Mouse (Mus musculus) midbrain, embryonic 11.5 days (tissue): ENCODE data around the gene Ttc23l. TPM values are rescaled to one million over a fixed set of nuclear protein-coding genes. Genes with fewer than 3 reads are reported as not detected.
A peak's percentile ranks its signal among the peaks of the same experiment; 100 is the strongest.
"Not testable (repeated sequence)": the region's sequence is repeated elsewhere in the genome, so short reads cannot be mapped to it uniquely, and the experiment has no call there.

Source experiments
- ATAC-seq: fragments of 200-750 bp; cut with Nextera tagmentation; 2 replicates; pipeline ENCODE4 v1.8.0; 2017; ENCODE audit warnings: moderate TSS enrichment, moderate library complexity; ENCODE audit not compliant: low FRiP score
- DNase-seq: peaks from one replicate; pipeline ENCODE4 v3.0.0; 2015; ENCODE audit warnings: low spot score; ENCODE audit errors: missing footprints
- H3K27ac ChIP-seq: fragments of 300-500 bp; sonication (generic); 2 replicates; pipeline ENCODE4 v1.5.1; 2014; ENCODE audit warnings: low read depth, low read length
- H3K27me3 ChIP-seq: fragments of 300-500 bp; sonication (generic); 2 replicates; pipeline ENCODE4 v1.6.1; 2014; ENCODE audit warnings: mild to moderate bottlenecking, low read length, moderate library complexity, mixed read lengths; ENCODE audit not compliant: control insufficient read depth, insufficient read depth
- H3K36me3 ChIP-seq: fragments of 300-500 bp; sonication (generic); 2 replicates; pipeline ENCODE4 v1.6.1; 2014; ENCODE audit warnings: mild to moderate bottlenecking, low read length, moderate library complexity, mixed read lengths; ENCODE audit not compliant: control insufficient read depth, insufficient read depth
- H3K4me1 ChIP-seq: fragments of 300-500 bp; sonication (generic); 2 replicates; pipeline ENCODE4 v1.6.1; 2014; ENCODE audit warnings: low read length; ENCODE audit not compliant: control insufficient read depth, insufficient read depth
- H3K4me2 ChIP-seq: fragments of 300-500 bp; sonication (generic); 2 replicates; pipeline ENCODE4 v1.6.1; 2014; ENCODE audit warnings: mild to moderate bottlenecking, moderate library complexity
- H3K4me3 ChIP-seq: fragments of 300-500 bp; sonication (generic); 2 replicates; pipeline ENCODE4 v1.5.1; 2014; ENCODE audit warnings: low read depth, low read length
- H3K9ac ChIP-seq: fragments of 300-500 bp; sonication (generic); 2 replicates; pipeline ENCODE4 v1.6.1; 2014; ENCODE audit warnings: low read length
- H3K9me3 ChIP-seq: fragments of 300-500 bp; sonication (generic); 2 replicates; pipeline ENCODE4 v1.6.1; 2016; ENCODE audit warnings: low read length; ENCODE audit not compliant: control insufficient read depth
- WGBS: fragments of 180-500 bp; shearing (Covaris S2); extraction: QIAGEN DNeasy Blood & Tissue Kit; methylation state at CpG from one replicate; pipeline ENCODE4 v1.1.7; 2014; 5-methylcytosine and 5-hydroxymethylcytosine counted together
- polyA plus RNA-seq: library from polyadenylated mRNA; unstranded; fragments of >200 nt; fragmentation: Nextera tagmentation; extraction: Ambion mirVana; gene quantifications from 2 replicates; pipeline ENCODE4 v1.2.1, GENCODE M21; 2014

Ttc23l gene
- polyA plus RNA-seq, 1 experiment from 2014 or later, result not detected

DNA sequence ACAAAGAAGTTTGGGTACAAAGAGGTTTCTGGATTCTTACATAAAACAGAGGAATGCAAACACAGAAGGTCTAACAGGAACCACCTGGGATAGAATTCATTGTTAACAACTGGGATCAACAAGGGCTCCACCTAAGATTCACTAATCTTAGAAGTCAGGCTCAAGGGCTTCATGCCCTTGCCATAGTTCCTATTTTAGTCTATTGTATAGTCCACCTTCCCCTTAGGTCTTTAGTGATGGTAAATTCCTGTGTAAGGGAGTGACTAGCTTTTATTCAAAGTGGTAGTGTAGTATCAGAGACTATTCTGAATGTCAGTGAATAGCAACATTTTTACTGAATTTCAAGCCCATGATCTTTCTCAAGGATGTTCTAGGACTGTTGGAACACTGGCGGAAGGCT is 61.8 kb downstream of the Ttc23l start:
- 100% methylated on average over 1 of the region's 1 CpGs for WGBS
- H3K9me3 ChIP-seq, H3K9ac ChIP-seq, H3K4me1 ChIP-seq, ATAC-seq, H3K27ac ChIP-seq, H3K4me2 ChIP-seq, H3K27me3 ChIP-seq, DNase-seq, H3K4me3 ChIP-seq, H3K36me3 ChIP-seq: not testable (repeated sequence)

DNA sequence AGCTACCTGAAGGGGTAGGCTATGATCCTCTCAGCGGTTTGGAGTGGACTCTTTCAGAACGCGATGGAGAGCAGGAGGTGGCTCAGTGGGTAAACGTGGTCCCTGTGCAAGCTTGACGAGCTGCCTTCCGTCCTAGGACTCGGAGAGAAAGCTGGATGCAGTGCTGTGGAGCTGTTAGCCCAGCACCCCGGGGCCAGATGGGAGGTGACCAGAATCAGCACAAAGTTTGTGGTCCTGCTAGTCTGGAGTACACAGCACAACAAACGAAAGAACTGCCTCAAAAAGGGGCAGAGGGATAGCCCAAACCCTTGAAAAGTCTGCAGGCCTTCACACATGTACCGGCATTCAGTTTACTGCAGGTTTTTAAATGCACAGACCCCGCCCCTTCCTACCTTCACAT is 62.5 kb downstream of the Ttc23l start:
- WGBS, result 94% methylated on average over 11 of the region's 11 CpGs
- DNase-seq, result no peak
- H3K27me3 ChIP-seq, result no peaks in the 10 kb centered on the region
- H3K4me1 ChIP-seq, result no peaks in the 10 kb centered on the region
- H3K4me3 ChIP-seq, result no peak overlapping the region
- no peak for ATAC-seq
- H3K9ac ChIP-seq, result no peak overlapping the region
- no peak overlapping the region for H3K4me2 ChIP-seq
- H3K27ac ChIP-seq, result no peak overlapping the region
- no peaks in the 10 kb centered on the region for H3K9me3 ChIP-seq
- no peaks in the 10 kb centered on the region for H3K36me3 ChIP-seq

DNA sequence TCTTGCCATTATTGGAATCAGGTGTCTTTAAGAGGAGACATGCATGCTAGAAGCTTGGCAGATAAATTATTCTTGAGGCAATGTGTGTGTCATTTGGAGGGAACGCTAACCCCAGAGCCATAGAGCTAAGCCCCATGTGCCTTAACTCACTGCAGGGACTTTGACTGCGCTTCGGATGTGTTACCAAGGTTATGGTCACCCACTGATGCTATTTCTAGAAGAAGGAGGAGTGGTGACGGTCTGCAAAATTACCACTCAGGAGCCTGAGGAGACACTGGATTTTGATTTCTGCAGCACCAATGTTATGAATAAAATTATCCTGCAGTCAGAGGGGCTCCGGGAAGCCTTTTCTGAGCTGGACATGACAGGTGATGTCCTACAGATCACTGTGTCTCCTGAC is 68.4 kb downstream of the Ttc23l start:
- WGBS, result 94% methylated on average over 5 of the region's 5 CpGs
- H3K36me3 ChIP-seq, result no peaks in the 10 kb centered on the region
- no peak overlapping the region for H3K9ac ChIP-seq
- no peak overlapping the region for H3K27ac ChIP-seq
- H3K9me3 ChIP-seq, result no peaks in the 10 kb centered on the region
- H3K4me3 ChIP-seq, result no peak overlapping the region
- no peak overlapping the region for H3K4me2 ChIP-seq
- DNase-seq, result no peak
- ATAC-seq, result no peak
- peaks cover 4% of the 10 kb centered on the region for H3K4me1 ChIP-seq
- no peaks in the 10 kb centered on the region for H3K27me3 ChIP-seq

DNA sequence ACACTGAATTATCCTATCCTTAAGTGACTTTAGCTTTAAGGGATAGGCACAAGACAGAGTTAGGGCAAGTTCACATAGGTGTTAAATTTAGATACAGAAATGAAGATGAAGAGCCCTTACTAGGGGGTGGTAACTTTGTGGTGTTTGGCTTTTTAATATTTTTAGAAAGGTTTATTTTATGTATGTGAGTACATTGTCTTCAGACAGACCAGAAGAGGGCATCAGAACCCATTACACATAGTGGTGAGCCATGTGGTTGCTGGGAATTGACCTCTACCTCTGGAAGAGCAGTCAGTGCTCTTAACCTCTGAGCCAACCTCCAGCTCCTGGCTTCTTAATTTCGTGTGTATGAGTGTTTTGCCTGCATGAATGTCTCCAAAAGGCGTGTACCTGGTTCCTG is 71.2 kb downstream of the Ttc23l start:
- H3K9ac ChIP-seq, result peak overlapping the region; percentile 9; the same call in 1 of the 2 replicates
- 70% methylated on average over 2 of the region's 2 CpGs for WGBS
- DNase-seq, result no peak

DNA sequence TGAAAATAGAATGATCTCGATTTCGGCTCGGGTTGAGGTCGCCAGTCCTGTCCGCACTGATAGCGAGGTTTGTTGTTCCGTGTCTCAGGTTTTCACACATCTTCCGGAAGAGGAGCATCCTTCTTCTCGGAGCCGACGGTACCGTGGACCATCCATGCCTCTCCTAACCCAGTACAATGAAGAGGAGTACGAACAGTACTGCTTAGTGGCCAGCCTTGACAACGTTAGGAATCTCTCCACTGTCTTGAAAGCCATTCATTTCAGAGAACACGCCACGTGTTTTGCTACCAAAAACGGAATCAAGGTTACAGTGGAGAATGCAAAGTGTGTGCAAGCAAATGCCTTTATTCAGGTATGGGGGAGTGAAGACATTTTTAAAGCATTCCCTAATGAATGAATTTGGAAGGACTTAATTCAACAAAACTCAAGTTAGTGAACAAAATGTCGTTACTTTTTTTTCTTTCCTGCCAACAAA is 72.1 kb downstream of the Ttc23l start:
- Histone ChIP-seq H3K4me2 (peak overlapping the region; percentile 60), H3K9me3 (no peaks in the 10 kb centered on the region), H3K27me3 (no peaks in the 10 kb centered on the region), H3K4me1 (peaks cover 14% of the 10 kb centered on the region), H3K36me3 (peaks cover 2% of the 10 kb centered on the region; the same call in 1 of the 2 replicates), H3K4me3 (peak overlapping the region; percentile 90), H3K9ac (peak overlapping the region; percentile 83), H3K27ac (peak overlapping the region; percentile 54; the same call in 1 of the 2 replicates)
- ATAC-seq (peak; percentile 61), DNase-seq (no peak)
- 1% methylated on average over 18 of the region's 18 CpGs for WGBS

More for the DNA sequence above, 71.2 kb downstream of the Ttc23l start:
- Histone ChIP-seq H3K4me1 (peaks cover 14% of the 10 kb centered on the region), H3K36me3 (peaks cover 2% of the 10 kb centered on the region; the same call in 1 of the 2 replicates), H3K27me3 (no peaks in the 10 kb centered on the region), H3K4me3 (peak overlapping the region; percentile 90; the same call in 1 of the 2 replicates), H3K4me2 (peak overlapping the region; percentile 60), H3K9me3 (no peaks in the 10 kb centered on the region), H3K27ac (no peak overlapping the region)
- no peak for ATAC-seq

DNA sequence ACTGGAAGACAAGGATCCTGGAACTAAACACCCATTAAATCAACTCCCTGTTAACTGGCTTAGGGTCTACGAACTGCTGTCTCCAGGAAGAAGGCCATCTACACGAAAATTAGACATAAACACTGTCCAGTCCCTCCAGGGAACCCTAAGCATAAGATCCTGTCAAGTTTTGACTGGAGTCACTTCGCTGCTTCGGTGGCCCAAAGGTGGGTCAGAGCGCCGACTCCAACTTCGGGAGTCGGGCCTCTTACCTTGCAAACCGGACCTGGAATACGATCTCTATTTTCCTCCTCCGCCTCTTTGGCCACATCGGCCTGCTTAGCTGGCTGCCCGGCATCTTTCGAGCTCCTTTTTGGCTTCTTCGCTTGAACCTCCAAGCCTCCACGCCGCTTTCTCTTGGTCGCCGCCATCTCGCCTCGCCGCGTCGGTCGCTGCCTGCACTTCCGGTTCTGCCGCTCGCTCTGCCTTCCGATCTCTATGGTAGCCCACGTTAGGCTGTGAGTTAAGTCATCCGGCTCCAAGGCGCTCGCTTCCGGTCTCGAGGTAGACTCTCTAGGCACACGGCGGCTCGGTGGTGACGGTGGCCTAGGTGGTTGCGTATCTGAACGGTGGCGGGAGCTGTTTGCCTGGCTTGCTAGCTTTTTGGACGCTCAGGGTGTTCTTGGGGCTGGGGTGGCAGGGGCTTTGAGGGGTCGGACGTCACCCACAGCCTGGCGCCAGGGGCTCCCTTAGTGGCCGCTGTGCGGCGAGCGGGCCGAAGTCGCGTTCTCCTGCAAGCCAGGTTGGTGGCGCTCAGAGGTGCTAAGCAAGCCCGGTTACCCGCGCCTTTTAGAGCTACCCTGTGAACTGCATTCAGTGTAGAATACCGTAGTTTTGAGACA is 72.7 kb downstream of the Ttc23l start, which contains the start of the genes Brix1 and Rad1:
Brix1 (minus strand) TSS at position 464 of the 881 bp plus-strand sequence.
Rad1 (plus strand) TSS at position 535 of the 881 bp plus-strand sequence.
- Histone ChIP-seq H3K27ac (peak within 1 kb of the TSS; percentile 54; the same call in 1 of the 2 replicates), H3K4me2 (peak within 1 kb of the TSS; percentile 61), H3K9me3 (no peaks in the 10 kb centered on the region), H3K27me3 (no peaks in the 10 kb centered on the region), H3K4me1 (peaks cover 14% of the 10 kb centered on the region), H3K9ac (peak within 1 kb of the TSS; percentile 84), H3K4me3 (peak within 1 kb of the TSS; percentile 90), H3K36me3 (peaks cover 2% of the 10 kb centered on the region; the same call in 1 of the 2 replicates)
- DNase-seq (peak; percentile 98), ATAC-seq (peak; percentile 100)
- WGBS, result under 1% methylated on average over 58 of the region's 58 CpGs

DNA sequence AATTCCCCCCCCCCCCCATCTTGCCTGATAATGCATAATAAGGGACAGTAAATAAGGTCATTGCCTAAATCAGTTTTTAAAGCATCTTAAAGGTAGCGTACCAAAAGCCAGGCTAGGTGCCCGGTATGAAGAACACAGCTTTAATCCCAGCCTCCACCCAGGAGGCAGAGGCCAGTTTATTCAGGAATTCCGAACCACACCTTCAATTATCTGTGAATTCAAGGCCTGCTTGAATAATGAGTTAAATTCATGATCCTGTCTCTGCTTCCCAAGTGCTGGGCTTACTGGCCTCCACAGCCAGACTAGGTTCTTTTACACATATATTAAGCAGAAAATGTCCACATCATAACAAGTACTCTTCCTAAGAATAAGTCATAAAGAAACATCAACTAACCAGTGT is 87.5 kb downstream of the Ttc23l start:
- DNase-seq (no peak), ATAC-seq (peak; percentile 47; the same call in 1 of the 2 replicates)
- peaks cover 7% of the 10 kb centered on the region for H3K4me1 ChIP-seq
- H3K9me3 ChIP-seq, result no peaks in the 10 kb centered on the region
- H3K9ac ChIP-seq, result peak overlapping the region; percentile 87
- no peaks in the 10 kb centered on the region for H3K27me3 ChIP-seq
- H3K27ac ChIP-seq, result no peak overlapping the region
- H3K36me3 ChIP-seq, result peaks cover 5% of the 10 kb centered on the region; the same call in 1 of the 2 replicates
- WGBS, result 17% methylated on average over 3 of the region's 3 CpGs
- peak overlapping the region; percentile 65 for H3K4me2 ChIP-seq
- H3K4me3 ChIP-seq, result peak overlapping the region; percentile 82

DNA sequence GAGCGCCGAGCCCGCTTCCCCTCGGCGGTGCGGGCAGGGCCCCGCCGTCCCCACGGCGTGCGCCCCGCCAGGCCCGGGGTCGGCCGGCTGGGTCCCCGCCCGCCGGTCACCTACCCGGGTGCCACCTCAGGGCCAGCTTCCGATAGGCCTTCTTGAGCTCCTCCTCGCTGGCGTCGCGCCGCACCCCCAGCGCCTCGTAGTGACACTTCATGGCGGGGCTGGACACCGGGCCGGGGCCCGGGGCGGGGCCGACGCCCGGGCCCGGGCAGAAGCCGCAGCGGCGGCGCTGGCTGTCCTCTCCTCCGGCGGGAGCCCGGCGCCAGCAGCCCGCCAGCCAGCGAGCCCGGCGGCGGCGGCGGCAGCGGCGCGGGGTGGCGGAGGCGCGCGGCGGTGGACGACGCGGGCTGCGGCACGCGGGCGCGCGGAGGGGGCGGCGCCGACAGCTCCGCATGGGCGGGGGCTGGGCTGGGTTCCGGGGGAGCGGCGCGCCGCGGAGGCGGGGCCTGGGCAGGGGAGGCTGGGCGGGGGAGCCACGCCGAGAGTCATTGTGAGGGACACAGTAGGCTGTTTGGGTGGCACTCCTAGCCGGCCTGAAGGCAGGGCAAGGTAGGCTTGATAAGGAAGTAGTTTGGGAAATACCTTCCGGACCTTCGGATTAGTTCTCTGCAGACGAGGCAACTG is 88.2 kb downstream of the Ttc23l start, which contains the start of gene Dnajc21:
Dnajc21 (minus strand) TSS at position 366 of the 681 bp plus-strand sequence.
- H3K36me3 ChIP-seq, result 0 out of 2 replicates have a peak, but pooled peaks cover under 1% of the 10 kb centered on the region
- H3K27ac ChIP-seq, result peak within 1 kb of the TSS; percentile 58
- peak within 1 kb of the TSS; percentile 65 for H3K4me2 ChIP-seq
- H3K4me3 ChIP-seq, result peak within 1 kb of the TSS; percentile 82
- H3K9ac ChIP-seq, result peak within 1 kb of the TSS; percentile 87
- H3K27me3 ChIP-seq, result no peaks in the 10 kb centered on the region
- peaks cover 7% of the 10 kb centered on the region for H3K4me1 ChIP-seq
- 1% methylated on average over 56 of the region's 87 CpGs for WGBS
- peak; percentile 97 for ATAC-seq
- H3K9me3 ChIP-seq, result no peaks in the 10 kb centered on the region
- DNase-seq, result peak; percentile 98
